Mouse (Mus musculus): ENCODE data around the gene Rbm38. TPM values are rescaled to one million over a fixed set of nuclear protein-coding genes. Genes with fewer than 3 reads are reported as not detected.
A peak's percentile ranks its signal among the peaks of the same experiment; 100 is the strongest.

The Rbm38 gene
- polyA plus RNA-seq, 1 experiment from 2014 or later, result 53.0 TPM

DNA sequence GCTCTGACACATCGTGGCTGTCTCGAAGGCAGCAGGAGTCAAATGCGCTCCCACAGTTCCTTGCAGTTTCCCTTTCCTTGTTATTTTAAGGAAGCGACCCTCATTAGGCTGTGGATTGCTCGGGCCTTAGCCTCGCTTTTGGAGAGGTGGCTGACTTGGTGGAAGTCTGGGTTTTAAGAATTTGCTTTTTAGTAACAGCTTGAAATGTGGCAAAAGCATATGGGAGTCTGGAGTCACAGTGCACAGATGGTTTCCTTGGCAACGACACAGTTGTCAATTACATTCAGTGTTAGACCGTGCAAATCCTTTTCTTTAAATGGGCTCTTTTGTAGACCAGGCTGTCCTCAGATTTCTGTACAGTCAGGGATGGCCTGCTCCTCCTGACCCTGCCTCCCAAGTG is 19.4 kb upstream of the Rbm38 start:
- H3K36me3 ChIP-seq (ENCODE audit: control insufficient read depth, insufficient read depth, low read length), result peaks cover 37% of the 10 kb centered on the region
- 0 out of 2 replicates have a peak overlapping the region, but pooled peaks have one; percentile 86 for H3K27ac ChIP-seq (ENCODE audit: low read depth)
- H3K9ac ChIP-seq (ENCODE audit: low read length), result peak overlapping the region; percentile 75
- H3K4me3 ChIP-seq (ENCODE audit: low read depth, low read length), result peak overlapping the region; percentile 80
- no peaks in the 10 kb centered on the region for H3K27me3 ChIP-seq (replicated peaks; ENCODE audit: control insufficient read depth, insufficient read depth, low read length)
- WGBS, result 25% methylated on average over 8 of the region's 8 CpGs
- H3K9me3 ChIP-seq (ENCODE audit: control insufficient read depth, low read length), result no peaks in the 10 kb centered on the region
- H3K4me2 ChIP-seq (ENCODE audit: low read length), result peak overlapping the region; percentile 74
- DNase-seq (ENCODE audit: low spot score) (no peak), ATAC-seq (replicated peaks; ENCODE audit: low FRiP score, low TSS enrichment, low read depth) (no peak)
- H3K4me1 ChIP-seq (replicated peaks; ENCODE audit: control insufficient read depth, insufficient read depth, low read length), result peaks cover 13% of the 10 kb centered on the region

- Histone ChIP-seq H3K27ac (ENCODE audit: low read depth) (no peak overlapping the region), H3K4me3 (ENCODE audit: low read depth, low read length) (no peak overlapping the region), H3K4me2 (ENCODE audit: low read length) (no peak overlapping the region), H3K27me3 (replicated peaks; ENCODE audit: control insufficient read depth, insufficient read depth, low read length) (no peaks in the 10 kb centered on the region), H3K36me3 (ENCODE audit: control insufficient read depth, insufficient read depth, low read length) (peaks cover 65% of the 10 kb centered on the region), H3K9me3 (ENCODE audit: control insufficient read depth, low read length) (no peaks in the 10 kb centered on the region), H3K9ac (ENCODE audit: low read length) (no peak overlapping the region), H3K4me1 (replicated peaks; ENCODE audit: control insufficient read depth, insufficient read depth, low read length) (peaks cover 13% of the 10 kb centered on the region)
- 97% methylated on average over 8 of the region's 8 CpGs for WGBS
- ATAC-seq (replicated peaks; ENCODE audit: low FRiP score, low TSS enrichment, low read depth), result no peak
- DNase-seq (ENCODE audit: low spot score), result no peak
Measured at GRCm38 (mm10) chr2:173003737-173004136, 16.6 kb upstream of the Rbm38 start.

DNA sequence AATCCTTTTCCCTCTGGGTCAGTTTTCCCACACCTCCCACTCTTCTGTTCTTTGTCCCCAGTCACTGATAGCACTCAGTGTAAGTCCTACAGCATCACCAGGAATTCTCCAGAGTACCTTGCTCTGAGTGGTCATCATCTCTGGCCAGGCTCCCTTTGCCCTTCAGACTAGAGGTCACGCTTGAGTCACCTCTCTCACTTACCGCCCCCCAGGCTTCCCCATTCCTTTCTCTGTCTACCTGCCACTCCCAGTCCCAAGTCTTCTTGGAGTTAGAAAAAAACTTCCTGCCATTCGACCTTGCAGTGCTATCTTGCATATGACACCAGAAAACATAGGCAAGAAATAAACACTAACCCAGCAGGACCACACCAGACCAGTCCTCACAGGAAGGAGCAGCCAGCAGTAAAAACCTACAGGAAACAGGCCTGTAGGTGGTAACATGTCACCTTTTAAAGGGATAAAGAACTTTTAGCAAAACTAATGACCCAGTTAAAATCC is 10.0 kb upstream of the Rbm38 start:
- Histone ChIP-seq H3K36me3 (ENCODE audit: control insufficient read depth, insufficient read depth, low read length) (peaks cover 99% of the 10 kb centered on the region), H3K9ac (ENCODE audit: low read length) (no peak overlapping the region), H3K27ac (ENCODE audit: low read depth) (no peak overlapping the region), H3K27me3 (replicated peaks; ENCODE audit: control insufficient read depth, insufficient read depth, low read length) (no peaks in the 10 kb centered on the region), H3K4me3 (ENCODE audit: low read depth, low read length) (no peak overlapping the region), H3K9me3 (ENCODE audit: control insufficient read depth, low read length) (no peaks in the 10 kb centered on the region), H3K4me1 (replicated peaks; ENCODE audit: control insufficient read depth, insufficient read depth, low read length) (no peaks in the 10 kb centered on the region), H3K4me2 (ENCODE audit: low read length) (no peak overlapping the region)
- ATAC-seq (replicated peaks; ENCODE audit: low FRiP score, low TSS enrichment, low read depth) (no peak), DNase-seq (ENCODE audit: low spot score) (no peak)
- 77% methylated on average over 3 of the region's 3 CpGs for WGBS

- DNase-seq (ENCODE audit: low spot score) (no peak), ATAC-seq (replicated peaks; ENCODE audit: low FRiP score, low TSS enrichment, low read depth) (no peak)
- WGBS, result 94% methylated on average over 8 of the region's 8 CpGs
- Histone ChIP-seq H3K27me3 (replicated peaks; ENCODE audit: control insufficient read depth, insufficient read depth, low read length) (no peaks in the 10 kb centered on the region), H3K9ac (ENCODE audit: low read length) (no peak overlapping the region), H3K36me3 (ENCODE audit: control insufficient read depth, insufficient read depth, low read length) (peaks cover 96% of the 10 kb centered on the region), H3K4me2 (ENCODE audit: low read length) (no peak overlapping the region), H3K4me1 (replicated peaks; ENCODE audit: control insufficient read depth, insufficient read depth, low read length) (no peaks in the 10 kb centered on the region), H3K4me3 (ENCODE audit: low read depth, low read length) (no peak overlapping the region), H3K9me3 (ENCODE audit: control insufficient read depth, low read length) (no peaks in the 10 kb centered on the region), H3K27ac (ENCODE audit: low read depth) (no peak overlapping the region)
Measured at GRCm38 (mm10) chr2:173011440-173011839, 8.9 kb upstream of the Rbm38 start.

- ATAC-seq (replicated peaks; ENCODE audit: low FRiP score, low TSS enrichment, low read depth), result no peak
- Histone ChIP-seq H3K9ac (ENCODE audit: low read length) (no peak overlapping the region), H3K27ac (ENCODE audit: low read depth) (no peak overlapping the region), H3K9me3 (ENCODE audit: control insufficient read depth, low read length) (no peaks in the 10 kb centered on the region), H3K4me2 (ENCODE audit: low read length) (no peak overlapping the region), H3K27me3 (replicated peaks; ENCODE audit: control insufficient read depth, insufficient read depth, low read length) (no peaks in the 10 kb centered on the region), H3K36me3 (ENCODE audit: control insufficient read depth, insufficient read depth, low read length) (peaks cover 62% of the 10 kb centered on the region), H3K4me1 (replicated peaks; ENCODE audit: control insufficient read depth, insufficient read depth, low read length) (peaks cover 4% of the 10 kb centered on the region; the same call in 1 of the 2 replicates), H3K4me3 (ENCODE audit: low read depth, low read length) (no peak overlapping the region)
- WGBS, result 76% methylated on average over 7 of the region's 7 CpGs
- DNase-seq (ENCODE audit: low spot score), result no peak
Measured at GRCm38 (mm10) chr2:173014741-173015287, 5.5 kb upstream of the Rbm38 start.

DNA sequence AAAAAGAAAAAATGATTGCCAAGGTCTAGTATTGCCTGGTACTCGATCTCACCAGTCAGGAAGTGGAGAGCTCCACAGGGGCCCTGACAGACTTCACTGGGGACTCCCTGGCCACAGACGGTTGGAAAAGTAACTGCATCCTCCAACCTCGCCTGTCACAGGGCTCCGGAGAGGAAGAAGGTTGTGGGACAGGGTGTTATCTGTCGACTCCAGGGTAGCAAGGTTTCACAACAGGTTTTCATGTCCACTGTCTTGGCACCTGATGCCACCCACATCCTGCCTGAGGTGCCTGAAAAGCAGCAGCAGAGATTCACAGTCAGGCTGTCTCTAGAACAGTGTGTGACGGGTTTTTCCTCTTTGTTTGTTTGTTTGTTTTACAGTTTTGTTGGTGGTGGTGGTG is 2.4 kb upstream of the Rbm38 start:
- no peak overlapping the region for H3K4me2 ChIP-seq (ENCODE audit: low read length)
- WGBS, result 42% methylated on average over 6 of the region's 6 CpGs
- H3K4me3 ChIP-seq (ENCODE audit: low read depth, low read length), result no peak overlapping the region
- no peaks in the 10 kb centered on the region for H3K9me3 ChIP-seq (ENCODE audit: control insufficient read depth, low read length)
- DNase-seq (ENCODE audit: low spot score) (no peak), ATAC-seq (replicated peaks; ENCODE audit: low FRiP score, low TSS enrichment, low read depth) (no peak)
- no peak overlapping the region for H3K9ac ChIP-seq (ENCODE audit: low read length)
- peaks cover 31% of the 10 kb centered on the region for H3K36me3 ChIP-seq (ENCODE audit: control insufficient read depth, insufficient read depth, low read length)
- H3K27me3 ChIP-seq (replicated peaks; ENCODE audit: control insufficient read depth, insufficient read depth, low read length), result peaks cover 8% of the 10 kb centered on the region
- H3K27ac ChIP-seq (ENCODE audit: low read depth), result no peak overlapping the region
- H3K4me1 ChIP-seq (replicated peaks; ENCODE audit: control insufficient read depth, insufficient read depth, low read length), result peaks cover 8% of the 10 kb centered on the region; the same call in 1 of the 2 replicates

- Histone ChIP-seq H3K36me3 (ENCODE audit: control insufficient read depth, insufficient read depth, low read length) (peaks cover 24% of the 10 kb centered on the region), H3K4me1 (replicated peaks; ENCODE audit: control insufficient read depth, insufficient read depth, low read length) (peaks cover 14% of the 10 kb centered on the region), H3K4me2 (ENCODE audit: low read length) (no peak overlapping the region), H3K27ac (ENCODE audit: low read depth) (no peak overlapping the region), H3K9ac (ENCODE audit: low read length) (no peak overlapping the region), H3K27me3 (replicated peaks; ENCODE audit: control insufficient read depth, insufficient read depth, low read length) (peaks cover 8% of the 10 kb centered on the region), H3K9me3 (ENCODE audit: control insufficient read depth, low read length) (no peaks in the 10 kb centered on the region), H3K4me3 (ENCODE audit: low read depth, low read length) (no peak overlapping the region)
- no peak for DNase-seq (ENCODE audit: low spot score)
- 20% methylated on average over 8 of the region's 8 CpGs for WGBS
- no peak for ATAC-seq (replicated peaks; ENCODE audit: low FRiP score, low TSS enrichment, low read depth)
Measured at GRCm38 (mm10) chr2:173018618-173019017, 1.7 kb upstream of the Rbm38 start.

- H3K36me3 ChIP-seq (ENCODE audit: control insufficient read depth, insufficient read depth, low read length), result peaks cover 17% of the 10 kb centered on the region
- peak overlapping the region; percentile 85 for H3K4me2 ChIP-seq (ENCODE audit: low read length)
- peak overlapping the region; percentile 32 for H3K4me3 ChIP-seq (ENCODE audit: low read depth, low read length)
- no peaks in the 10 kb centered on the region for H3K9me3 ChIP-seq (ENCODE audit: control insufficient read depth, low read length)
- DNase-seq (ENCODE audit: low spot score) (peak; percentile 60), ATAC-seq (replicated peaks; ENCODE audit: low FRiP score, low TSS enrichment, low read depth) (no peak)
- no peak overlapping the region for H3K27ac ChIP-seq (ENCODE audit: low read depth)
- peaks cover 8% of the 10 kb centered on the region for H3K27me3 ChIP-seq (replicated peaks; ENCODE audit: control insufficient read depth, insufficient read depth, low read length)
- H3K4me1 ChIP-seq (replicated peaks; ENCODE audit: control insufficient read depth, insufficient read depth, low read length), result peaks cover 18% of the 10 kb centered on the region
- H3K9ac ChIP-seq (ENCODE audit: low read length), result peak overlapping the region; percentile 25; the same call in 1 of the 2 replicates
- 18% methylated on average over 9 of the region's 9 CpGs for WGBS
Measured at GRCm38 (mm10) chr2:173019322-173019721, 976 bp upstream of the Rbm38 start.

DNA sequence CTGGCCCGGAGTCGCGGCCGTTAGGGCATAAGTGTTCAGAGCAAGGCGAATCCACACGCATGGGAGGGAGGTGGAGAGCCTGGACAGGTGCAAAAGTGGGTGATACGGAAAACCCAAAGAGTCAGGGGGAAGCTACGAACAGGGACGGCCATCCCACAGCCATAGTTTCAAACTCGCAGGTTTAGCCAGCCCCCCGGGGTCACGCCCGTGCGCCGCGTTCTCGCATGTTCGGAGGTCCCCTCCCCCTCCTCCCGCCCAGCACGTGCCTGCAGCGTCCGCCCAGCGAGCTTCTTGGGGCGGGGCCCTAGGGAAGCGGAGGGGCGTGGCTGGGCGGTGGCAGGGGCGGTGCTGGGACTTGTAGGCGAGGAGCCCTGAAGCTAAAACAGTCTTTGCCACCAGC is 508 bp upstream of the Rbm38 start:
- Histone ChIP-seq H3K27me3 (replicated peaks; ENCODE audit: control insufficient read depth, insufficient read depth, low read length) (peaks cover 8% of the 10 kb centered on the region), H3K9ac (ENCODE audit: low read length) (peak overlapping the region; percentile 25; the same call in 1 of the 2 replicates), H3K9me3 (ENCODE audit: control insufficient read depth, low read length) (no peaks in the 10 kb centered on the region), H3K4me3 (ENCODE audit: low read depth, low read length) (peak overlapping the region; percentile 32), H3K36me3 (ENCODE audit: control insufficient read depth, insufficient read depth, low read length) (peaks cover 12% of the 10 kb centered on the region), H3K4me1 (replicated peaks; ENCODE audit: control insufficient read depth, insufficient read depth, low read length) (peaks cover 18% of the 10 kb centered on the region), H3K27ac (ENCODE audit: low read depth) (no peak overlapping the region), H3K4me2 (ENCODE audit: low read length) (peak overlapping the region; percentile 85)
- DNase-seq (ENCODE audit: low spot score) (peak; percentile 93), ATAC-seq (replicated peaks; ENCODE audit: low FRiP score, low TSS enrichment, low read depth) (peak; percentile 76)
- under 1% methylated on average over 29 of the region's 29 CpGs for WGBS

Measured in intestine, embryonic 14.5 days (tissue).